Mouse (Mus musculus) cerebellum, adult 2 months (tissue): Measurements from ENCODE around the gene Inpp1.

Experiments used
- CTCF ChIP-seq: fragments of 200-500 bp; IDR thresholded peaks from 2 replicates; pipeline ENCODE4 v1.5.1; 2011; ENCODE audit warnings: low read depth, mild to moderate bottlenecking, control low read depth, low read length, moderate library complexity, borderline replicate concordance; ENCODE audit not compliant: insufficient read depth
- POLR2A ChIP-seq: fragments of 200-500 bp; IDR thresholded peaks from 2 replicates; pipeline ENCODE4 v1.6.1; 2011; ENCODE audit warnings: low read length, control low read depth, borderline replicate concordance; ENCODE audit not compliant: insufficient read depth

- TF ChIP-seq POLR2A (no peak), CTCF (no peak; the same call in 1 of the 2 replicates)
Observed at GRCm38 (mm10) chr1:52748260-52748659, 69.2 kb downstream of the Inpp1 start.
